Mouse (Mus musculus): ENCODE measurements around the gene She. TPM values are rescaled to one million over a fixed set of nuclear protein-coding genes. Genes with fewer than 3 reads are reported as not detected.

She gene
- polyA plus RNA-seq, 1 experiment from 2014 or later, result 5.4 TPM

GRCm38 (mm10) chr3:89880036-89880851, 49.1 kb downstream of the She start:
- no peak overlapping the region for H3K4me3 ChIP-seq
- no peak for DNase-seq (ENCODE audit: low spot score)
- H3K9me3 ChIP-seq, result no peaks in the 10 kb centered on the region
- peaks cover 24% of the 10 kb centered on the region; the same call in 1 of the 2 replicates for H3K27me3 ChIP-seq (ENCODE audit: insufficient read depth, poor library complexity, severe bottlenecking)
- no peak overlapping the region for H3K27ac ChIP-seq
- WGBS, result 62% methylated on average over 5 of the region's 5 CpGs
- H3K36me3 ChIP-seq, result no peaks in the 10 kb centered on the region
- H3K4me1 ChIP-seq, result peaks cover 3% of the 10 kb centered on the region; the same call in 1 of the 2 replicates

GRCm38 (mm10) chr3:89882556-89883181, 51.5 kb downstream of the She start:
- H3K4me1 ChIP-seq, result 0 out of 2 replicates have a peak, but pooled peaks cover 8% of the 10 kb centered on the region
- H3K27me3 ChIP-seq (ENCODE audit: insufficient read depth, poor library complexity, severe bottlenecking), result peaks cover 7% of the 10 kb centered on the region
- no peak for DNase-seq (ENCODE audit: low spot score)
- 68% methylated on average over 8 of the region's 8 CpGs for WGBS
- H3K27ac ChIP-seq, result no peak overlapping the region
- no peak overlapping the region for H3K4me3 ChIP-seq
- H3K9me3 ChIP-seq, result no peaks in the 10 kb centered on the region
- H3K36me3 ChIP-seq, result no peaks in the 10 kb centered on the region

GRCm38 (mm10) chr3:89883582-89884041, 52.4 kb downstream of the She start:
- WGBS, result 61% methylated on average over 4 of the region's 4 CpGs
- DNase-seq (ENCODE audit: low spot score), result no peak
- H3K27ac ChIP-seq, result no peak overlapping the region
- no peak overlapping the region for H3K4me3 ChIP-seq
- H3K4me1 ChIP-seq, result 0 out of 2 replicates have a peak, but pooled peaks cover 8% of the 10 kb centered on the region
- H3K36me3 ChIP-seq, result no peaks in the 10 kb centered on the region
- H3K9me3 ChIP-seq, result no peaks in the 10 kb centered on the region
- H3K27me3 ChIP-seq (ENCODE audit: insufficient read depth, poor library complexity, severe bottlenecking), result no peaks in the 10 kb centered on the region; the same call in 1 of the 2 replicates

GRCm38 (mm10) chr3:89885766-89886165, 54.6 kb downstream of the She start:
- DNase-seq (ENCODE audit: low spot score), result no peak
- Histone ChIP-seq H3K27ac (no peak overlapping the region), H3K27me3 (ENCODE audit: insufficient read depth, poor library complexity, severe bottlenecking) (no peaks in the 10 kb centered on the region; the same call in 1 of the 2 replicates), H3K36me3 (no peaks in the 10 kb centered on the region), H3K4me1 (0 out of 2 replicates have a peak, but pooled peaks cover 8% of the 10 kb centered on the region), H3K9me3 (no peaks in the 10 kb centered on the region), H3K4me3 (no peak overlapping the region)
- 93% methylated on average over 11 of the region's 11 CpGs for WGBS

- Histone ChIP-seq H3K4me3 (no peak overlapping the region), H3K36me3 (no peaks in the 10 kb centered on the region), H3K27ac (no peak overlapping the region), H3K27me3 (ENCODE audit: insufficient read depth, poor library complexity, severe bottlenecking) (no peaks in the 10 kb centered on the region; the same call in 1 of the 2 replicates), H3K9me3 (no peaks in the 10 kb centered on the region), H3K4me1 (0 out of 2 replicates have a peak, but pooled peaks cover 8% of the 10 kb centered on the region)
- 84% methylated on average over 7 of the region's 7 CpGs for WGBS
- no peak for DNase-seq (ENCODE audit: low spot score)
Measured at GRCm38 (mm10) chr3:89887582-89888230, 56.5 kb downstream of the She start.

GRCm38 (mm10) chr3:89889841-89890430, 58.8 kb downstream of the She start:
- DNase-seq (ENCODE audit: low spot score), result no peak
- Histone ChIP-seq H3K4me3 (no peak overlapping the region), H3K9me3 (no peaks in the 10 kb centered on the region), H3K36me3 (no peaks in the 10 kb centered on the region), H3K4me1 (0 out of 2 replicates have a peak, but pooled peaks cover 8% of the 10 kb centered on the region), H3K27ac (no peak overlapping the region), H3K27me3 (ENCODE audit: insufficient read depth, poor library complexity, severe bottlenecking) (no peaks in the 10 kb centered on the region; the same call in 1 of the 2 replicates)
- 77% methylated on average over 8 of the region's 8 CpGs for WGBS

- H3K27me3 ChIP-seq (ENCODE audit: insufficient read depth, poor library complexity, severe bottlenecking), result peaks cover 4% of the 10 kb centered on the region; the same call in 1 of the 2 replicates
- H3K9me3 ChIP-seq, result no peaks in the 10 kb centered on the region
- H3K4me3 ChIP-seq, result no peak overlapping the region
- no peak overlapping the region for H3K27ac ChIP-seq
- 0 out of 2 replicates have a peak, but pooled peaks cover 2% of the 10 kb centered on the region for H3K4me1 ChIP-seq
- no peak for DNase-seq (ENCODE audit: low spot score)
- H3K36me3 ChIP-seq, result no peaks in the 10 kb centered on the region
Measured at GRCm38 (mm10) chr3:89891696-89892095, 60.5 kb downstream of the She start.

- Histone ChIP-seq H3K36me3 (no peaks in the 10 kb centered on the region), H3K9me3 (no peaks in the 10 kb centered on the region), H3K4me3 (no peak overlapping the region), H3K27me3 (ENCODE audit: insufficient read depth, poor library complexity, severe bottlenecking) (peaks cover 6% of the 10 kb centered on the region; the same call in 1 of the 2 replicates), H3K27ac (no peak overlapping the region), H3K4me1 (no peaks in the 10 kb centered on the region)
- DNase-seq (ENCODE audit: low spot score), result no peak
- WGBS, result 77% methylated on average over 5 of the region's 5 CpGs
Measured at GRCm38 (mm10) chr3:89892517-89893106, 61.4 kb downstream of the She start.

GRCm38 (mm10) chr3:89896571-89896970, 65.4 kb downstream of the She start:
- no peak for DNase-seq (ENCODE audit: low spot score)
- no peak overlapping the region for H3K27ac ChIP-seq
- 29% methylated on average over 5 of the region's 5 CpGs for WGBS

GRCm38 (mm10) chr3:89897204-89897796, 66.1 kb downstream of the She start:
- 70% methylated on average over 8 of the region's 8 CpGs for WGBS
- no peak overlapping the region for H3K27ac ChIP-seq
- H3K9me3 ChIP-seq, result no peaks in the 10 kb centered on the region
- H3K36me3 ChIP-seq, result no peaks in the 10 kb centered on the region
- DNase-seq (ENCODE audit: low spot score), result no peak
- peaks cover 18% of the 10 kb centered on the region; the same call in 1 of the 2 replicates for H3K27me3 ChIP-seq (ENCODE audit: insufficient read depth, poor library complexity, severe bottlenecking)
- no peak overlapping the region for H3K4me3 ChIP-seq
- peaks cover 26% of the 10 kb centered on the region for H3K4me1 ChIP-seq

More at GRCm38 (mm10) chr3:89896571-89896970, 65.4 kb downstream of the She start:
- Histone ChIP-seq H3K4me1 (peaks cover 19% of the 10 kb centered on the region), H3K9me3 (no peaks in the 10 kb centered on the region), H3K4me3 (no peak overlapping the region), H3K36me3 (no peaks in the 10 kb centered on the region), H3K27me3 (ENCODE audit: insufficient read depth, poor library complexity, severe bottlenecking) (peaks cover 18% of the 10 kb centered on the region; the same call in 1 of the 2 replicates)

- no peak for DNase-seq (ENCODE audit: low spot score)
- whole genome bisulfite sequencing, result 65% methylated on average over 10 of the region's 10 CpGs
- peaks cover 20% of the 10 kb centered on the region; the same call in 1 of the 2 replicates for H3K27me3 ChIP-seq (ENCODE audit: insufficient read depth, poor library complexity, severe bottlenecking)
- H3K4me3 ChIP-seq, result no peak overlapping the region
- H3K4me1 ChIP-seq, result peaks cover 27% of the 10 kb centered on the region
- H3K36me3 ChIP-seq, result no peaks in the 10 kb centered on the region
- H3K9me3 ChIP-seq, result no peaks in the 10 kb centered on the region
- no peak overlapping the region for H3K27ac ChIP-seq
Measured at GRCm38 (mm10) chr3:89898011-89898410, 66.8 kb downstream of the She start.

Data from heart, embryonic 10.5 days (tissue).